Mouse (Mus musculus) spleen, postnatal 36 days (tissue): Measurements from ENCODE around the gene Psmd9.

Experiments used
- DNase-seq, 2 experiments: peaks; one replicate each; pipeline ENCODE4 v3.0.0; 2022; ENCODE audit warnings: low spot score in 2 of 2, mixed read lengths in 1 of 2

Gene Psmd9

DNA sequence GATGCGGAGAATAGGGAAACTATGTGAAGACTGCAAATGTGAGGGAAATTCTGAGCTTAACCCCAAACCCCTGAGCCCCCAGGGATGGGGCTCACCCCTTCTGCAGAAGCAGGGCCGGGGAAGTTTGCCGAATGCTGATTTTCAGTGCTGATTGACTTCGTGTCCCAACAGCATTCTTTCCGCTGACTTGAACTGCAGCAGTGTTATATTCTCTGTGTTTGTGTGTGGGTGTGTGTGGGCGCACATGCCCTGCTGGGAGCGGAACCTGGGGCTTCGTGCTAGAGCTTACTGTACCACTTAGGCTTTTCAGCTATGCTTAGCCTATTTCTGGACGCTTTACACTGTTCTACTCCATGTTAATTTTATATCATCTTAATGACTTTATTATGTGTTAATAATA, 67.2 kb downstream of the Psmd9 start:
- DNase-seq: no peak

DNA sequence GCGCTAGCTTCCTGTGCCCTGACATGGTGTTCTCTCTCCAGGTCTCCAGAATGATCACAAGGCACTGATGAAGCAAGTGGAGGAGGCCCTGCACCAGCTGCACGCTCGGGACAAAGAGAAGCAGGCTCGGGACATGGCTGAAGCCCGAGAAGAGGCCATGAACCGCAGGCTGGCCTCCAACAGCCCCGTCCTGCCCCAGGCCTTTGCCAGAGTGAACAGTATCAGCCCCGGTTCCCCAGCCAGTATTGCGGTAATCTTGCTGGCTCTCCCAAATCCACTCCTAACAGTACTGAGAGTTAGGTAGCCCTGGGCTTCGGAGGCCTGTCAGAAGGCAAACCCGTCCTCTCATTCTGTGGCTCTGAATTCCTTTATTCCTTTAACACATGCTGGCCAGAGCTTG, 70.3 kb downstream of the Psmd9 start:
- DNase-seq: no peak

DNA sequence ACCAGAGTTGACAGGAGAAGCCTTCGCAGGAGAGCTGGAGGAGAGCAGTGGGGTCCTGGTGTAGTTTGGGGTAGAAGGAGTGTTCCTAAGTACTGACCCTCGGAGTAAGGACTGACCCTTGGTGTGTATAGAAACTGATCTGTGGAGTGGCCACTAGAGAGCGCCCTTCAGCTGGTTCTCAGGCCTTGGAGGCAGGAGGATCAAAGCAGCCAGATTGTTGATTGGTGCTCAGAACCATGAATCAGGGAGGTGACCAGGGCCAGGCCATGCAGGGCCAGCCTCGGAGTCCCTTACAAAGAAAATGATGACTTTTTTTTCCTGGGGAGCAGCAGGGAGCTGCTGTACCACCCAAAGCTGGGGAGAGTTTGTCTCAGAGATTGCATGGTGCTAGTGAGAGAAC, 76.3 kb downstream of the Psmd9 start:
- peak in 1 of 2 experiments; percentile 25 for DNase-seq

DNA sequence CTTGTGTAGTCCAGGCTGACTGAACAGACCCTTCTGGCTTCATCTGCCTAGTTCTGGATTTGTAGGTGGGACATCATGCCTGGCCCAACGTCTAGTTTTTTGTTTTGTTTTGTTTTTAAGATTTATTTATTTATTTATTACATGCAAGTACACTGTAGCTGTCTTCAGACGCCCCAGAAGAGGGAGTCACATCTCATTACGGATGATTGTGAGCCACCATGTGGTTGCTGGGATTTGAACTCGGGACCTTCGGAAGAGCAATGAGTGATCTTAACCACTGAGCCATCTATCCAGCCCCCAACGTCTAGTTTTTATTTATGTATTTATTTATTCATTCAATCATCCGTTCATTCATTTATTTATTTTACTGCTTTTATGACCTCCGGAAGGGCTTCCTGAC, 82.2 kb downstream of the Psmd9 start:
- no peak for DNase-seq

DNA sequence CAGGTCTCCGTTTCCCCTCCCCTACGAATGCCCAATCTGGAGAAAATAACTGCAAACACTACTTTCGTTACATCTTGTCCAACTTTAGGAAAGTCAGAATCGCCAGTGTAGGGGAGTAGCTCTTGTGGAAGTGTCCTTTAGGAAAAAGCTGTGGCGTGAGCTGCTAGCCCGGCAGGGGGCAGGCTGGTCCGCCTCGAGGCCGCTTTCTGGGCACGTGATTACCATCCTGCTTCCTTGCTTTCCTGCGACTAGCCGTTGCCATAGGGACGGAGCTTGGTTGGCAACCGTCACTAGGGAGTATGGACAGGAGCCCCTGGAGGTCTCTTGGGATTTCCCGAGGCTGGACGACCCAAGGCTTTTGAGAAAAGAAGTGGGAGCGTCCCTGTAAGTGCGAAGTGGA, 82.6 kb downstream of the Psmd9 start, which contains the start of gene Wdr66:
TSS of gene Wdr66 (plus strand) at position 269 of the 400 bp plus-strand sequence.
- peak; percentile 24 to 45 for DNase-seq

DNA sequence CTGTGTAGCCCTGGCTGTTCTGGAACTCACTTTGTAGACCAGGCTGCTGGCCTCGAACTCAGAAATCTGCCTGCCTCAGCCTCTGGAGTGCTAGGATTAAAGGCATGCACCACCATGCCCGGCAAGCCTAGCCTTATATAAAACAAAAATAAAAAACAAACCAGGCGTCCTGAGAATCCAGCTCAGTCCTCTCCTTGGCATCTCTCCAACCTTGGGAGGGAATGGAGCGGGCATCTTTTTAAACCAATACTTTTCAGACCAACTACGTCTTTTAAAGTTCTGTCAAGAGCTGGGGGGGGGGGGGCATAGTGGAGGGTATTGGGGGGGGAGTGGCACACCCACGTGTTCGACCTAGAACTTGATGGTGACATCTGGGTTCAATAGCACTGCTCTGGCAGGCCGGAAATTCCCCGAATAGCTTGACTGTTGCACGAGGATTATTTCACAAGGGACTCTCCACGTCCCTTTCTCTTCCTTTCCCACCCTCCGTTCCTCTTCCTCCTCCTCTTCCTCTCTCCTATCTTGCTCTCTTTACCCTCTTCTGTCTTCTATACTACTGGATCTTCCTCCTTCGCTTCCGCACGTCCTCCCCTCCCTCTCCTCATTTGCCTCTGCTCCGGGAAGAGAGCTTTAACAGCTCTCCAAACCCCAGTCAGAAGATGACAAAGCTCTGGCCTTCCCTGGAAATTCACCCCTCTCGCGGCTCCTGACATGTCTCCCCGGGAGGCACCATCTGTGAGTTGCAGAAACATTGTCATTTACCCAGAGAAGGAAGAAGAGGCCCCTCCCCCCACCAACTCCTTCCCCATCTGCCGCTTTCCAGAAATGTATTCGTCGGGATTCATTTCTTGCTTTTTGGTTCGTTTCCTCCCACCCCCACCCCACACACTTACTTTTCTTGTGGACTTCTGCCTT, 87.9 kb downstream of the Psmd9 start:
- DNase-seq: no peak

DNA sequence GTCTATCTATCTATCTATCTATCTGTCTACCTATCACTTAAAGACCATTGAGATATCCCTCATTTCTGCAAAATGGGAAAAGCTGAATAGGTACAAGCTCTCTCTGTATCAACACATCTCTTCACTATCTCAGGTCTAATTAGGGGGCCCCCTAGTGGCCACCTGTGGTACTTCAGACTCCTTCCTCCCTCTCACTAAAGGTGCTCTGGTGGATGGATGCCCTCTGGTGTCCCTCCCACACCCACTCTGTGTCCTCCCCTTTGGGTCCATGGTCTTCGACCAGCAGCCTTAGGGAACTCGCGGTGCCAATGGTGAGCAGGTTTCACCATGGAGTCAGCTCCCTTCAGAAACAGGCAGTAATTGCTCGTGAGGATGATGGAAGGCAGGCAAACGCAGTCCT, 89.8 kb downstream of the Psmd9 start:
- peak; percentile 57 to 66 for DNase-seq

DNA sequence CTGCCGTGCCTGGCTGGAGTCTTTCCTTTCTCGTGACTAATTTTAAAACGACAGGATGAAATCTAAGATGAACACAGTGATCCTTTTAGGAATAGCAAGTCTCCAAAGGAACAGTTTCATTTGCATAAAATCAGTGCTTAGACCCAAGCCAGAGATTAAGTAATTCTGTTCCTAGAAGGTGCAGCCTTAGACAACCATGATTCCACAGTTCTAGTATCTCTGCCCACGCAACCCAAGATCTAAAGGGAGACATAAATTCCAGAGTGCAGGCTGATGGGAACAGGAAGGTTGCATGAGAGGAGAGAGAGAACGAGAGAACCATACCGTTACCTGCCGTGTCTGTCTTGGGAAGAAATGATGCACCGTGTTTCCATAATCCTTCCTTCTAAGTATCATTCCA, 91.5 kb downstream of the Psmd9 start:
- DNase-seq: no peak

DNA sequence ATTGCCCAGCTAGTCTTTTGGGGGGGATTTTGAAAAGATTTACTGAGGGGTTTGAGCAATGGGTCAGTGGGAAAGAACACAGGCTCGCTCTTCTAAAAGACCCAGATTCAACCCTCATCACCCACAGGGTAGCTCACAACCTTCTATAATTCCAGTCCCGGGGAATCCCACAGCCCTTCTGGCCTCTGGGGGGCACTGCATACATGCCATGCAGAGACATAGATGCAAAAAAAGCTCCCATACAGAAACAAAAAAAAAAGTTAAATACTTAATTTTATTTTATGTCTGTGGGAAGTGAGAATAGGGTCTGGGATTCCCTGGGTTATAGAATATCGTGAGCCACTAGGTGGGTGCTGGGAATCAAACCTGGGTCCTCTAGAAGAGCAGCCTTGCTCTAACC, 97.7 kb downstream of the Psmd9 start:
- no peak for DNase-seq

DNA sequence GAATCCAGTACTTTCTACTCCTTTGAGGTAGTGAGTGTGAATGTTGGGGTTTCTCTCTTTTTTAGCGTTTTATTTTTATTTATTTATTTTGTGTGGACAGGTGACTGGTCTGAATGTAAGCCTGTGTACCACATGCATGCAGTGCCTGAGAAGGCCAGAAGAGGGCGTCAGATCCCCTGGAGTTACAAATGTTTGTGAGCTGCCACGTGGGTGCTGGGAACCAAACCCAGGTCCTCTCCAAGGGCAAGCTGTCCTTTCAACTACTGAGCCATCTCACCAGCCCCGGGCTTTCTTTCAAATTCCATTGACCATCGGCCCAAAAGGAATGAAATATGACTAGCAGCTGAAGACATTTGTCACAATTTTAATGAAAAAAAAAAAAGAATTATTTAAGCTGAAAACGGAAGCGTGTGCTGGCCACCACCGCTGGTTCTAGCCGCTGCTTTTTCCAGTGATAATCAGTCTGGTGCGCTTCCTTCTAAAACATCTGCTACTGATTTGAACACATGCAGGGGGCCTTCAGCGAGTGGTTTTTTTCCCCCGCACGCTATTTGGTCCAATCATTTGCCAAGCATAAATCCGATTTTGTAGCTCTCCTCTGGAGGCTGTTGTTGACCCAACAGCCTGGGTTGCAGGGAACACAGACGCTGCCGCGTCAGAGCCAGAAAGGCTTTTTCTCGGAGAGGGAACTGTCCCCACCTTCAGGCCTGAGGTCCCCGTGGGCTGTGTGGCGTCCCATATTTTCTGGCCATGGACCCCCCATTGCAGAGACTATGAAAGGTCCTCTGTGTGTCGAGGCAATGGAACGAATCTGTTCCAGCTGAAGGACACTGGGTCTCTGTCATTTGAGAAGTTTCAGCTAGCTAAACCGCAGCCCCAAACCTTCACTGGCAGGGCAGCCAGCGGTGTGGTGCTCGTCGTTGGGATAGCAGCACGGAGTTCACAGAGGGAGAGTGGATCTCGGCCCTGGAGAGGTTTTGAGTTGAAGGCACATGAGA, 99.6 kb downstream of the Psmd9 start:
- DNase-seq: no peak

DNA sequence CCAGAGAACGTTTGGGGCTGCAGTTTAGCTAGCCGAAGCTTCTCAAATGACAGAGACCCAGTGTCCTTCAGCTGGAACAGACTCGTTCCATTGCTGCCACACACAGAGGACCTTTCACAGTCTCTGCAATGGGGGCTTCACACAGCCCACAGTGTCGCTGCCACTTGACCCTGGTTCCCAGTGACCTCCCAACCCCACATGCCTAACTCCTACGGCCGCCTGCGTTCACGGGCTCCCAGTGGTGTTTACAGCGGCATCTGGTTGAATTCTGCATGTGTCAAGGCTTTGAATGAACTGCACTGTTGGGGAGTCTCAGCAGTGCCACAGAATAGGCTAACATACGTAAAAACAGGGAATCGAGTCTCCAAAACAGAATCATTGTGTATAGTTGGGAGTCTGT, 101.7 kb downstream of the Psmd9 start:
- no peak for DNase-seq

DNA sequence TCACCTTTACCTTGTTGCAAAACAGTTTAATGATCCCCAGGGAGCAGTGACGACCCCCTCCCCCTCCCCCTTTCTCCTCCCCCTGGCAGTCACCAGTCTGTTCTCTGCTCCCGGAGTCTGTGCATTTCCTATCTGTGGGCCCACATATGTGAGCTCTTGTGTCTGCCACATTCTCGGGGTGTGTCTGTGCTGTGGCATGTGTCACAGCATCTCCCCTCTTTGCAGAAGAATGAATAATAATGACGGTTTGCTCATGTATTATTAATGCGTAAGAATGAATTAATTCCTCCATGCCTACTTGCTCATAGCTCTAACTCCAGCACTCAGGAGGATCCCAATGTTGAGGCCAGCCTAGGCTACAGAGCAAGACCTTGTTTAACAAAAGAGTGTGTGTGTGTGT, 103.7 kb downstream of the Psmd9 start:
- no peak for DNase-seq

DNA sequence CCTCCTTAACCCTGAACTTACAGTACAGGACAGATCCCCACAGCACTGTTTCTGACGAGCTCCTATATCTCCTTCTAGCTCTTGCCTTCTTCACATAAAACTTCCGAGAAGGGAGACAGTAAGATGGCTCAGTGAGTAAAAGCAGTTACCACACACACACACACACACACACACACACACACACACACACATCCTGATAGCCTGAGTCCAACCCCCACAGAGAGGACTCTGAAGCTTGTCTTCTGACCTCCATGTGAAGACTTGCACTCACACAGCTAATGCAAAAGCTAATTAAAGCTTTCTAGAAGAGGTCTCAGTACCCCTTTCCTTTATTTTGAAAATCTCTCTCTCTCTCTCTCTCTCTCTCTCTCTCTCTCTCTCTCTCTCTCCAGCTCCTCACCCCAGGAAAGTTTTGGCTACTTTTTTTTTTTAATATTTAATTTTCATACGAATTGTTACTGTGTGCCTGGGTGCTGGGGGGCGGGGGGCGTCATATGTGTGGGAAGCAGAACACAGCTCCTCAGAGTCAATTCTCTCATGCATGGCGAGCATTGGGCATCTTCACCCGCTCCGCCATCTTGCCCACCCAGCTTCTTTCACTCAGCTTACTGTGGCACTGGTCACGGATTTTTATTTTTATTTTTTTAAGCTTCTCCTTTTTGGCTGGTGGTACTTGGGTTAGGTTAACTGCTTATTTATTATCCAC, 107.6 kb downstream of the Psmd9 start:
- DNase-seq: no peak

DNA sequence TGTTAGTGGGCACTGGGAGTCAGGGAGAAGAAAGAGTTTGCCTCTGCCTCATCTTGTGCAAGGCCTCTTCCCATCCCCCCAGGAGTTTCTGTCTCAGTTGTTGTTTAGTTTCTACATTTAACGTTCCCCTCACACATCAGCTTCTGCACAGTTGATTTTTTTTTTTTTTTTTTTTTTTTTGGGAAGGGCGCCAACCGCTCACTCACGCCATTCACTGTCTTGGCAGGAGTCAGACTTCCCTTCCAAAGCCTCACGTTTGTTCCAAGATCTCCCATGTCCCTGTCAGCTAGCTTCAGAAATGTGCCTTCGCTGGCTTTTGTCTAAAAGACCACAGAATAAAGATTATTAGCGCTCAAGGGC, 108.1 kb downstream of the Psmd9 start:
- no peak for DNase-seq

DNA sequence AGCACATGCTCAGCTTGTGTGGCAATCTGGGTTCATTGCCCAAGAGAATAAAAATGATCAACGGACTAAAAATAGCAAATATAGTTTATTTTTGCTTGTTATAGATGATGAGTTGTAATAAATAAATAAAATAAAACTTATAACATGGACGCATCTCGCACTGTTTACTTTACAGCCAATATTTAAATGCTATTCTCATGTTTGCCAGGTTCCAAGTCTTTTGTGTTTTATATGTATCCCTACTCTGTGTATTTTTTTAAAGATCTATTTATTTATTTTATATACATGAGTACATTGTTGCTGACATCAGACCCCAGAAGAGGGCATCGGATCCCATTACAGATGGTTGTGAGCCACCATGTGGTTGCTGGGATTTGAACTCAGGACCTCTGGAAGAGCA, 108.5 kb downstream of the Psmd9 start:
- DNase-seq: no peak

DNA sequence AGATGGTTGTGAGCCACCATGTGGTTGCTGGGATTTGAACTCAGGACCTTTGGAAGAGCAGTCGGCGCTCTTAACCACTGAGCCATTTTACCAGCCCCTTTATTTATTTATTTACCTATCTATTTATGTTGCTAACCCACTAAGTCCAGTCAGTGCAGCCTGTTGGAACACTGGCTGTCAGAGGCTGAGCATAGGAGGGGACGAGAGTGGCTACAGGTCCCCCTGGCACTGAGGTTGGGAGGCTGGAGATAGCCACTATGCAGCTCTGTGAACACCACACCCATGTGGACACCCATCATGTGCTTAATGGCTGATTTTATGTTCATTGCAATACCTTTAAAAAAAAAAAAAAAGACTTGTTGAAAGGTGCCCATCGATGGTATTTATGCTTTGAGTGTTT, 110.0 kb downstream of the Psmd9 start:
- no peak for DNase-seq

DNA sequence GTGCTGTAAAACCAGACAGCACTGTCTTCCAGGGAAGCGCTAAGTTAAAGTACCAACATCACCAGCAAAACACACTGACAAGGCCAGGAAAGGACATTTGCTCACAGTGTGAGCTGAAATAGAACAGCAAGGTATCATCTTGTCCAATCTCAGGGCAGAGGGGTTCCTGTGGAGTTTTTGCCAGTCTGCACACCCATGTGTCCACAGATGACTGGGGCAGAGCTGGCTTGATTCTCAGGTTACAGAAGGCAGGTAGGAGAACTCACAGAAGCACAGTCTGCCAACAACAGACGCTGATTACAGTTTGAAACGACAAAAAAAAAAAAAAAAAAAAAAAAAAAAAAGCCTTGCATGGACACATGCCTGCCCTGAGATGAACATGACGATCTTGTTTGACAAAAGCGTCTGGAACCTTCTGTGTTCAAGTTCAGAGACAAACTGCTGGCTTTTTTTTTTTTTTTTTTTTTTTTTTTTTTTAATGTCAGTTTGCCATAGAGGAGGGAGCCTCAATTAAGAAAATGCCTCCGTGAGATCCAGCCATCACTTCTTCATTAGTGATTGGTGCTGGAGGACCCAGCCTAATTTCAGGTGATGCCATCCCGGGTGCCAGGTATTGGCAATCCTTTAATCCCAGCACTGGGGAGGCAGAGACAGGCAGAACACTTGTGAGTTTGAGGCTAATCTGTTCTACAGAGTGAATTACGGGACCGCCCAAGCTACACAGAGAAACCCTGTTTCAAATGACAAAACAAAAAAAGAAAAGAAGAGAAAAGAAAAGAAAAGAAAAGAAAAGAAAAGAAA, 112.3 kb downstream of the Psmd9 start:
- DNase-seq: no peak

DNA sequence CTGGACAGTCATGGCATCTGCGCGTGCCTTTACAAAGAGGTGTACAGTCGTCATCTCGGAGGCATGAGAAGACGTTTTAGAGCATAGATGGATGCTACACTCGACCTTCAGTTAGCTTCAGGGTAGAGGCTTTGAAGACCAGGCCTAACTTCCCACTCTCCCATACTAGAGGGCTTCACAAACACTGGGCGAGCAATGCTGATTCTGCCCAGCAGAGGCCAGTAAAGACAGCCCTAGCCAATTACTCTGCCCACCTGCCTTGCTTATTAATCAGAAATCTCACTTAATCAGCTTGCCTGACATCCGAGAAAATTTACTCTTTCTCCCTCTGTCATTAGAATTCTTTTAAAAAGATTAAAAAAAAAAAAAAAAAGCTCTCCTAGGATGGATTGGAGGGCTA, 116.0 kb downstream of the Psmd9 start:
- peak in 1 of 2 experiments; percentile 19 for DNase-seq

DNA sequence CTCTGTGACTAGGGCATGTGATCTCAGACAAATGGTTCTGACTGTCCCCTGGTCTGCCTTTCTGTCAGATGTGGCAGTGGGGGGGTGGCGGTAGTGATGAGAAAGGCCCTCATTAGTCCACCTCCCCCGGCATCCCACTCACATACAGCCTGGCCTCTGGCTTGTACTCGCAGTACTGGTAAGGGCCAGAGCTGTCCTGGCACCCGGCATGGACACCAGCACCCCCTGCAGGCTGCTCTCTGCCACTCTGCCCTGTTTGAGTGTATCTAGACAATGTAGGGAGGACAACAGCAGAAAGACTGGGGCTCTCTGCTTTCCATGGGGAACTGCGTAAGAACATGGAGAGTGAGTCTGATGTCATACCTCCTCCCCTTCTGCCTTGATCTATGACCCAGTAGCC, 118.9 kb downstream of the Psmd9 start:
- DNase-seq: no peak

DNA sequence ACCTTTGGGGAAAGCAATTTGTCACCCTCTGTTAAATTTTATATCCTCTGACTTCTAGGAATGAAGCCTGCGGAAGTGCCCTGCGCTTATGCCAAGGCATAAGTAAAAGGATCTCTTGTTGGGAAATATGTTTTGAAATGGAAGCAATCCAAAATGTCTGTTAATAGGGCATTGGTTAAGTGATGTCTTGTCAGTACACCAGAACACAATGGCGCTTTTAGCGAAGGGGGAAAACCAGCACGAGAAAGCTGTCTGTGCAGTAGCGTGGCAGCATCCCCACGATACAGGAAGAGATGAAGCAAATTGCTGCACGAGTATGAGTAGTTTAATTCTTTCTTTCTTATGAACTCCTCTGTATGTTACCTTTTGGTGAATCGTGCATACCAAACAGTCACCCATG, 125.4 kb downstream of the Psmd9 start:
- DNase-seq: no peak

DNA sequence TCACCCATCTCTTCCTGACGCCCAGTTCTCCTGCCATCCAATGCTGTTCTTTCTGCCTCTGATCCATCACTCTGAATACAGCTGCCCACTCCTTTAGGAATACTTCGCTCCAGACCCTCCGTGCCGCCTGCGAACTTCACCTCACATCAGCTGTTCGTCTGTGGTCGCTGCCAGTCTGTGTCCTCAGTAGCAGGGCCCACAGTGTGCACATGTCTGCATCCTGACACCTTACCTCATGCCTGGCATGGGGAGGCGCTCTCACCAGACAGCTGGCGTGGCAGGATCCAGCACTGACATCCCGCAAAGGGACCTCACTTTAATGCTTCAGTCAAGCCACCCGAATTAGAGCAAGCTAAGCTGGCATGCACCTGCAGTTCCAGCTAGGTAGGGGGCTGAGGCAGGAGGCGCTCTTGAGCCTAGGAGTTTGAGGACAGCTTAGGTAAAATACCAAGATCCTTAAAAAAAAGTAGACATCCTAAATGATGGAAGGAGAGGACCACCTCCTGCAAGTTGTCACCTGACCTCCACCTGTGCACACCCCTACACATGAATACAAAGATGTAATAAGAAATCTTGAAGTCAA, 127.1 kb downstream of the Psmd9 start:
- peak in 1 of 2 experiments; percentile 36 for DNase-seq
